Mouse (Mus musculus) CH12F3 (cell line): ENCODE results near the gene Efna5.

Experiments
- in situ Hi-C: fragments of 300-500 bp; cut with MboI; formaldehyde crosslinking; loops from 2 replicates; pipeline ENCODE4 v1.14.3; 2020; ENCODE audit warnings: low sequenced_read_pairs

Gene Efna5

GRCm38 (mm10) chr17:62857275-62857674, 23.8 kb downstream of the Efna5 start:
- in situ Hi-C loops: no loop called here

GRCm38 (mm10) chr17:62853741-62854140, 27.4 kb downstream of the Efna5 start:
- in situ Hi-C loops: no loop called here

GRCm38 (mm10) chr17:62852822-62853608, 28.1 kb downstream of the Efna5 start:
- in situ Hi-C loops: no loop called here

- in situ Hi-C loops: no loop called here
Measured at GRCm38 (mm10) chr17:62851268-62851667, 29.8 kb downstream of the Efna5 start.

- in situ Hi-C loops: no loop called here
Measured at GRCm38 (mm10) chr17:62850603-62851002, 30.5 kb downstream of the Efna5 start.

GRCm38 (mm10) chr17:62849676-62850075, 31.4 kb downstream of the Efna5 start:
- in situ Hi-C loops: no loop called here

GRCm38 (mm10) chr17:62845656-62846055, 35.5 kb downstream of the Efna5 start:
- in situ Hi-C loops: no loop called here

GRCm38 (mm10) chr17:62844329-62844728, 36.8 kb downstream of the Efna5 start:
- in situ Hi-C loops: no loop called here

GRCm38 (mm10) chr17:62837336-62837735, 43.8 kb downstream of the Efna5 start:
- in situ Hi-C loops: no loop called here

GRCm38 (mm10) chr17:62836598-62837106, 44.5 kb downstream of the Efna5 start:
- in situ Hi-C loops: no loop called here

- in situ Hi-C loops: no loop called here
Measured at GRCm38 (mm10) chr17:62832550-62833127, 48.5 kb downstream of the Efna5 start.

GRCm38 (mm10) chr17:62827549-62827948, 53.6 kb downstream of the Efna5 start:
- in situ Hi-C loops: no loop called here

GRCm38 (mm10) chr17:62821219-62821618, 59.9 kb downstream of the Efna5 start:
- in situ Hi-C loops: no loop called here

- in situ Hi-C loops: no loop called here
Measured at GRCm38 (mm10) chr17:62819931-62820330, 61.2 kb downstream of the Efna5 start.

GRCm38 (mm10) chr17:62818821-62819220, 62.3 kb downstream of the Efna5 start:
- in situ Hi-C loops: no loop called here

GRCm38 (mm10) chr17:62818337-62818736, 62.8 kb downstream of the Efna5 start:
- in situ Hi-C loops: no loop called here

- in situ Hi-C loops: no loop called here
Measured at GRCm38 (mm10) chr17:62816879-62817278, 64.2 kb downstream of the Efna5 start.

GRCm38 (mm10) chr17:62813461-62813860, 67.7 kb downstream of the Efna5 start:
- in situ Hi-C loops: no loop called here

GRCm38 (mm10) chr17:62807891-62808290, 73.2 kb downstream of the Efna5 start:
- in situ Hi-C loops: no loop called here

- in situ Hi-C loops: no loop called here
Measured at GRCm38 (mm10) chr17:62806646-62807045, 74.5 kb downstream of the Efna5 start.

GRCm38 (mm10) chr17:62802748-62803147, 78.4 kb downstream of the Efna5 start:
- in situ Hi-C loops: no loop called here

GRCm38 (mm10) chr17:62797272-62797671, 83.8 kb downstream of the Efna5 start:
- in situ Hi-C loops: no loop called here
